Mouse (Mus musculus): ENCODE measurements at regions not wholly inside any gene's neighbourhood (a gene's known extent, or its start where the extent isn't known, plus 50 kb on each side); places are given as distances from the start of the nearest gene placed in this dataset.

GRCm38 (mm10) chr3:81564757-81565063 lies 367.7 kb upstream of the Ctso start:
- TF ChIP-seq CTCF (IDR thresholded peaks at IDR 0.05; ENCODE audit: low read depth) (no peak), EP300 (optimal IDR thresholded peaks at IDR 0.05) (no peak)
